ENCODE assay signal across 9 mouse cellular contexts in genomic region chr13:44786291-44786690, GRCm38 (mm10). TPM values are rescaled to one million over a fixed set of nuclear protein-coding genes. Genes with fewer than 3 reads are reported as not detected.
A peak's percentile ranks its signal among the peaks of the same experiment; 100 is the strongest.
DNase-seq lines count a peak whose midpoint lies in the region; ATAC-seq and TF ChIP-seq lines count a peak whose summit lies in the region.
"Had no signal": no experiment of that assay in that cellular context is flagged by ENCODE, and none has a peak within 500 bp of the region (broad histone marks: within the 10 kb centered on the region; RNA-seq: fewer than 3 reads in every experiment).

No protein-coding gene starts in this region.

- H3K36me3 ChIP-seq in kidney, adult 2 months (ENCODE audit: control insufficient read depth, insufficient read depth, low read length) = no peaks in the 10 kb centered on the region
- H3K36me3 ChIP-seq in kidney, embryonic 16.5 days (ENCODE audit: insufficient read depth, low read length) = no peaks in the 10 kb centered on the region
- H3K36me3 ChIP-seq in midbrain, embryonic 14.5 days (ENCODE audit: control insufficient read depth, insufficient read depth, low read length) = no peaks in the 10 kb centered on the region
- no peaks in the 10 kb centered on the region for H3K36me3 ChIP-seq in stomach, embryonic 15.5 days
- H3K36me3 ChIP-seq: liver, embryonic 13.5 days had no signal

- H3K4me3 ChIP-seq in kidney, adult 2 months (ENCODE audit: insufficient read depth, low read depth, low read length) = no peak overlapping the region
- H3K4me3 ChIP-seq in kidney, embryonic 16.5 days (ENCODE audit: low read length) = no peak overlapping the region
- no peak overlapping the region for H3K4me3 ChIP-seq in cortical plate, adult 2 months (ENCODE audit: insufficient read depth, low read length)
- H3K4me3 ChIP-seq in left cerebral cortex, adult 2 months = no peak overlapping the region
- H3K4me3 ChIP-seq in midbrain, embryonic 14.5 days (replicated peaks; ENCODE audit: low read depth, low read length) = no peak overlapping the region
- no peak overlapping the region for H3K4me3 ChIP-seq in stomach, embryonic 15.5 days (replicated peaks)
- H3K4me3 ChIP-seq: liver, embryonic 13.5 days had no signal

- no peak overlapping the region for H3K4me2 ChIP-seq in kidney, embryonic 16.5 days (replicated peaks; ENCODE audit: low read depth, low read length)
- H3K4me2 ChIP-seq in midbrain, embryonic 14.5 days (ENCODE audit: low read length) = no peak overlapping the region
- H3K4me2 ChIP-seq in stomach, embryonic 15.5 days = no peak overlapping the region
- H3K4me2 ChIP-seq: liver, embryonic 13.5 days had no signal

- no peak for ATAC-seq in kidney, embryonic 16.5 days (ENCODE audit: low FRiP score, low TSS enrichment)
- peak; percentile 53; a peak in 3 of 4 replicates for ATAC-seq in hematopoietic stem cell, adult 5-6 weeks (replicated peaks in 1 of 2; ENCODE audit: insufficient read depth in 1 of 2, low FRiP score in 2 of 2, low TSS enrichment in 1 of 2, low read depth in 1 of 2, poor library complexity in 2 of 2, severe bottlenecking in 2 of 2)
- no peak for ATAC-seq in midbrain, embryonic 14.5 days (ENCODE audit: low FRiP score, low TSS enrichment)
- ATAC-seq in stomach, embryonic 15.5 days (ENCODE audit: insufficient read depth, low FRiP score, low read depth) = peak; percentile 43; the same call in 1 of the 2 replicates

- TF ChIP-seq POLR2A in kidney, adult 2 months (IDR thresholded peaks at IDR 0.05; ENCODE audit: low read depth, low read length) = no peak
- TF ChIP-seq POLR2A in cortical plate, adult 2 months (IDR thresholded peaks at IDR 0.05; ENCODE audit: extremely low read depth, insufficient read depth, low read length) = no peak

- TF ChIP-seq CTCF in kidney, adult 2 months (conservative IDR thresholded peaks at IDR 0.05; ENCODE audit: insufficient read depth, insufficient read length, low read depth, low read length) = peak; percentile 77
- TF ChIP-seq CTCF in cortical plate, adult 2 months (IDR thresholded peaks at IDR 0.05; ENCODE audit: extremely low read depth, insufficient read depth, low read length) = peak; percentile 72
- peak; percentile 78 for TF ChIP-seq CTCF in left cerebral cortex, adult 2 months (IDR thresholded peaks at IDR 0.05)

- H3K9ac ChIP-seq in kidney, embryonic 16.5 days (replicated peaks; ENCODE audit: low read length) = no peak overlapping the region
- H3K9ac ChIP-seq in midbrain, embryonic 14.5 days (replicated peaks; ENCODE audit: low read length) = no peak overlapping the region
- no peak overlapping the region for H3K9ac ChIP-seq in stomach, embryonic 15.5 days
- H3K9ac ChIP-seq: liver, embryonic 13.5 days had no signal

- WGBS in kidney, adult 2 months = 26% methylated on average over 4 of the region's 4 CpGs
- WGBS in kidney, embryonic 16.5 days = 34% methylated on average over 4 of the region's 4 CpGs
- 31% methylated on average over 4 of the region's 4 CpGs for WGBS in midbrain, embryonic 14.5 days
- WGBS in stomach, embryonic 15.5 days = 30% methylated on average over 4 of the region's 4 CpGs

- peaks cover 6% of the 10 kb centered on the region; the same call in 1 of the 2 replicates for H3K4me1 ChIP-seq in kidney, adult 2 months (ENCODE audit: control insufficient read depth, insufficient read depth, low read length)
- peaks cover 18% of the 10 kb centered on the region for H3K4me1 ChIP-seq in kidney, embryonic 16.5 days (ENCODE audit: insufficient read depth, low read length)
- H3K4me1 ChIP-seq in cortical plate, adult 2 months (ENCODE audit: control insufficient read depth, insufficient read depth, low read length) = peaks cover 3% of the 10 kb centered on the region; the same call in 1 of the 2 replicates
- 0 out of 2 replicates have a peak, but pooled peaks cover 4% of the 10 kb centered on the region for H3K4me1 ChIP-seq in midbrain, embryonic 14.5 days (ENCODE audit: control insufficient read depth, insufficient read depth, low read length)
- H3K4me1 ChIP-seq in stomach, embryonic 15.5 days = 0 out of 2 replicates have a peak, but pooled peaks cover 9% of the 10 kb centered on the region

- peak; percentile 73 for DNase-seq in kidney, adult 2 months
- peak; percentile 68 for DNase-seq in NIH3T3 (ENCODE audit: low read depth)
- DNase-seq in left cerebral cortex, adult 2 months (ENCODE audit: extremely low spot score in 1 of 2, low spot score in 2 of 2) = peak; percentile 15 to 18
- DNase-seq in midbrain, embryonic 14.5 days = peak; percentile 84
- DNase-seq: liver, embryonic 13.5 days had no signal

- H3K27ac ChIP-seq in kidney, adult 2 months (ENCODE audit: insufficient read depth, low read depth, low read length) = no peak overlapping the region
- no peak overlapping the region for H3K27ac ChIP-seq in kidney, embryonic 16.5 days (ENCODE audit: low read length)
- H3K27ac ChIP-seq in cortical plate, adult 2 months (ENCODE audit: insufficient read depth, low read length) = no peak overlapping the region
- no peak overlapping the region for H3K27ac ChIP-seq in left cerebral cortex, adult 2 months
- H3K27ac ChIP-seq in midbrain, embryonic 14.5 days (replicated peaks; ENCODE audit: low read depth, low read length) = no peak overlapping the region
- no peak overlapping the region for H3K27ac ChIP-seq in stomach, embryonic 15.5 days
- H3K27ac ChIP-seq: liver, embryonic 13.5 days had no signal

- H3K9me3 ChIP-seq in kidney, embryonic 16.5 days (ENCODE audit: low read length) = no peaks in the 10 kb centered on the region
- no peaks in the 10 kb centered on the region for H3K9me3 ChIP-seq in midbrain, embryonic 14.5 days (ENCODE audit: control insufficient read depth, low read length)
- H3K9me3 ChIP-seq in stomach, embryonic 15.5 days = no peaks in the 10 kb centered on the region
- H3K9me3 ChIP-seq: liver, embryonic 13.5 days had no signal

- H3K27me3 ChIP-seq in kidney, adult 2 months (replicated peaks; ENCODE audit: control insufficient read depth, insufficient read depth, low read length) = no peaks in the 10 kb centered on the region
- no peaks in the 10 kb centered on the region for H3K27me3 ChIP-seq in kidney, embryonic 16.5 days (ENCODE audit: insufficient read depth, low read length)
- H3K27me3 ChIP-seq in midbrain, embryonic 14.5 days (ENCODE audit: control insufficient read depth, insufficient read depth, low read length) = no peaks in the 10 kb centered on the region
- H3K27me3 ChIP-seq in stomach, embryonic 15.5 days (replicated peaks) = no peaks in the 10 kb centered on the region
- H3K27me3 ChIP-seq: liver, embryonic 13.5 days had no signal

- intact Hi-C loops in left cerebral cortex, adult 2 months (cut with DNase I) = loop anchor here (2.0 to 10.0 kb wide), 2 partner anchors 53 to 921 kb away; no protein-coding TSS in a partner anchor

RNA-seq across cellular contexts. Expression of gene Jarid2, which starts 57.0 kb away (rescaled TPM):
- 10.5 and 11.3 TPM in 2 replicates for polyA plus RNA-seq in kidney, adult 2 months (2012; rRNA removed)
- 39.7 and 46.2 TPM in 2 replicates for polyA plus RNA-seq in kidney, embryonic 16.5 days (2015; fragmentation: Nextera tagmentation; extraction: Ambion mirVana)
- 18.2 TPM in 2 replicates for polyA plus RNA-seq in cortical plate, adult 2 months (2012; rRNA removed)
- 52.8 and 57.8 TPM in 2 replicates for total RNA-seq in hematopoietic stem cell, adult 5-6 weeks (2017)
- total RNA-seq in left cerebral cortex, adult 2 months (2021) = 10 to 100 TPM; 34.8 to 34.9 TPM
- polyA plus RNA-seq in midbrain, embryonic 14.5 days (2014; fragmentation: Nextera tagmentation; extraction: Ambion mirVana) = 31.7 and 35.7 TPM in 2 replicates
- 24.4 and 24.8 TPM in 2 replicates for polyA plus RNA-seq in stomach, embryonic 15.5 days (2015; fragmentation: Nextera tagmentation; extraction: Ambion mirVana)

Comparison
In these comparisons a context has a peak if more than half of its experiments do, and no peak if none do; other contexts are left out.
1. DNase-seq: peak in every context shown above with its lines; median percentile 84 in midbrain, embryonic 14.5 days; 73 in kidney, adult 2 months; 68 in NIH3T3; 16 in left cerebral cortex, adult 2 months.
2. ATAC-seq: peak in hematopoietic stem cell, adult 5-6 weeks (2 of 2) and stomach, embryonic 15.5 days (single experiment); none in kidney, embryonic 16.5 days (single experiment) and midbrain, embryonic 14.5 days (single experiment).
3. Peak in every context shown above with its lines, with median percentiles within 50 percentile points of each other: CTCF ChIP-seq.